Mouse (Mus musculus) adrenal gland, adult (tissue): Measurements from ENCODE around the gene Rhox2f.
"Not testable (repeated sequence)": the region's sequence is repeated elsewhere in the genome, so short reads cannot be mapped to it uniquely, and the experiment has no call there.

Experiments
- DNase-seq, 2 experiments: peaks; one replicate each; pipeline ENCODE4 v3.0.0; 2022 to 2023; ENCODE audit warnings: low spot score in 1 of 2; ENCODE audit not compliant: inconsistent age in 2 of 2

The Rhox2f gene

DNA sequence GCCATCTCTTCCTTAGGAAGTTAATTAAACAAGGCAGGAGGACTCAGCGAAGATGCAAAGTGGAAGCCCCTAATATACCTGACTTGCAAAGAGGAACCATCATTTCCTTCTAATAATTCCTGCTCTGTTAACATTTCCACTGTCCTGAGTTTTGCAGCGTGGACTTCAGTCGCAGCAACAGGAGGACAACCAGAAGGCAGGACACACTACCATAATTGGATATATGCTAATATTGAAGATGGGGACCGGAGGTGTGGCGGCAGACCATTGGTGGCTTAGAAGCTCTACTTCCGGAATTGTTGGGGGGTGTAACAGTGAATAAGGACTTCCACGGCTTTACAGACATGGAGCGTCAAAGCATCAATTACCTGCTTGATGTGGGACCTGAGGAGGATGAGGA lies at the start of gene Rhox2f:
Gene Rhox2f (plus strand): TSS at position 301 of the 400 bp plus-strand sequence.
- DNase-seq = not testable (repeated sequence)

GRCm38 (mm10) chrX:37530152-37530551 lies 41.1 kb upstream of the Rhox2f start, which contains the start of gene Rhox2e:
Rhox2e (plus strand) TSS chrX:37530452.
- not testable (repeated sequence) for DNase-seq

DNA sequence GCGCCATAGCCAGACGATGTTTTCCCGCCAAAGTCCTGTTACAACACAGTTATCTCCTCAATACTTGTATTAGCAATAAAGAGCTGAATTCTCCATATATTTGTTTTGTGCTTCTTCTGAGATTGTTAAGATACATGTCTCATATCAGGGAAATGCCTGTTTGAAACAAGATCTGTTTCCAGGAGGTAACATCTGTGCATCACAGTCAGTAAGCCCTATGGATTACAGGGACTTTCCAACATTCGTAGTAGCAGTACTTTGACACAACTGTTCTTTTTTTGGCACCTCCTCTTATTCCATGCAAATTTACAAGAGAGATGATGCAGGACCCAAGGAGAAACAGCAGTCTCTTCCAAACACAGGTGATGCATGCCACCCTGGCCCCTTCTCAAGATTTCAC lies 29.5 kb upstream of the Rhox2f start, which contains the start of gene Rhox3e:
Gene Rhox3e (plus strand): TSS at position 301 of the 400 bp plus-strand sequence.
- not testable (repeated sequence) for DNase-seq

DNA sequence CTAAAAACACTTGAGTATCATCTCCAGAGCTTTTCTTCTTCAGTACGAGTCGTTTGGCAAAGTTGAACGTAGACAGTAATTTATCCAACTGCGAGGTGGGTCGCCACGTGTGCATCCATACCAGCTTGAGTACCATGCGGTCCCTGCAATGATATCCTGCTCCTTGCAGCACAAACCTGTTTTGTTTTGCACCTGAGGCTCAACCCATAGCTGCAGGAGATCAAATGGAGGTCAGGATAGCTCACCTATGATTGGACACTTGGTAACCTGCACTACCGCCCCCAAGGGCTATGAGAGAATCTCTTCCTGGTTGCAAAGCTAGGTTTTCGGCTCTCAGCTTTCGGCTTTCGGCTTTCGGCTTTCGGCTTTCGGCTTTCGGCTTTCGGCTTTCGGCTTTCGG lies 14.1 kb upstream of the Rhox2f start, which contains the start of gene Rhox4e:
Gene Rhox4e (plus strand): TSS at position 301 of the 400 bp plus-strand sequence.
- DNase-seq = not testable (repeated sequence)

GRCm38 (mm10) chrX:37572638-37573037 lies 1.4 kb downstream of the Rhox2f start:
- DNase-seq = not testable (repeated sequence)

DNA sequence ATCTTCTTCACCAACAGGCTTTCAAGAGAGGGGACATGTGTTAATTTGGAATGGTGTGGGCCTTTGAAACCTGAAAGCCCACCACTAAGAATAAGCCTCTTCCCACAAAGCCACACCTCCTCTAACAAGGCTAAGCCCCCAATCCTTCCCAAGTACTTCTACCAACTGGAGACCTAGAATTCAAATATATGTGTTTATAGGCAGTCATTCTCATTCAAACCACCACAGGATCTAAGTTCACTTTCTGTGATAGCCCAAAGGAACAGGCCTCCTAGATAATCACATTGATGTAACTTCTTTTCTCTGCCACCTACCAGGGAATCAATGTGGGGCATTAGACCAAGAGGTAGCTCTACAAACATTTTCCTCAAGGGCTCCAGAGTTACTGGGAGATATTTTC lies 9.5 kb downstream of the Rhox2f start, which contains the start of gene Rhox3f:
Gene Rhox3f (plus strand): TSS at position 301 of the 400 bp plus-strand sequence.
- not testable (repeated sequence) for DNase-seq

DNA sequence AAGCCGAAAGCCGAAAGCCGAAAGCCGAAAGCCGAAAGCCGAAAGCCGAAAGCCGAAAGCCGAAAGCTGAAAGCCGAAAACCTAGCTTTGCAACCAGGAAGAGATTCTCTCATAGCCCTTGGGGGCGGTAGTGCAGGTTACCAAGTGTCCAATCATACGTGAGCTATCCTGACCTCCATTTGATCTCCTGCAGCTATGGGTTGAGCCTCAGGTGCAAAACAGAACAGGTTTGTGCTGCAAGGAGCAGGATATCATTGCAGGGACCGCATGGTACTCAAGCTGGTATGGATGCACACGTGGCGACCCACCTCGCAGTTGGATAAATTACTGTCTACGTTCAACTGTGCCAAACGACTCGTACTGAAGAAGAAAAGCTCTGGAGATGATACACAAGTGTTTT lies 36.4 kb downstream of the Rhox2f start, which contains the start of gene Rhox4f:
Gene Rhox4f (minus strand): TSS at position 101 of the 400 bp plus-strand sequence.
- not testable (repeated sequence) for DNase-seq
